Mouse (Mus musculus): Measurements from ENCODE around the gene Atf1.

Atf1 gene

GRCm38 (mm10) chr15:100227663-100228534 lies at the start of gene Atf1:
TSS of gene Atf1 (plus strand) at chr15:100227819.
- peak; percentile 94 for DNase-seq

GRCm38 (mm10) chr15:100178487-100178886 lies 49.1 kb upstream of the Atf1 start:
- DNase-seq, result no peak

GRCm38 (mm10) chr15:100179685-100180084 lies 47.9 kb upstream of the Atf1 start:
- no peak for DNase-seq

- no peak for DNase-seq
These were observed 47.4 kb upstream of the Atf1 start for GRCm38 (mm10) chr15:100180221-100180620.

GRCm38 (mm10) chr15:100181841-100182240 lies 45.8 kb upstream of the Atf1 start:
- no peak for DNase-seq

GRCm38 (mm10) chr15:100182526-100183280 lies 44.9 kb upstream of the Atf1 start:
- no peak for DNase-seq

- DNase-seq, result no peak
These were observed 44.1 kb upstream of the Atf1 start for GRCm38 (mm10) chr15:100183510-100183909.

GRCm38 (mm10) chr15:100184821-100185496 lies 42.7 kb upstream of the Atf1 start:
- DNase-seq, result no peak

- DNase-seq, result no peak
These were observed 41.4 kb upstream of the Atf1 start for GRCm38 (mm10) chr15:100186234-100186633.

- no peak for DNase-seq
These were observed 40.5 kb upstream of the Atf1 start for GRCm38 (mm10) chr15:100186882-100187672.

- DNase-seq, result no peak
These were observed 39.1 kb upstream of the Atf1 start for GRCm38 (mm10) chr15:100188542-100188941.

GRCm38 (mm10) chr15:100188962-100189404 lies 38.6 kb upstream of the Atf1 start:
- no peak for DNase-seq

- DNase-seq, result no peak
These were observed 37.5 kb upstream of the Atf1 start for GRCm38 (mm10) chr15:100190083-100190482.

- no peak for DNase-seq
These were observed 28.5 kb upstream of the Atf1 start for GRCm38 (mm10) chr15:100198983-100199745.

GRCm38 (mm10) chr15:100199790-100200189 lies 27.8 kb upstream of the Atf1 start:
- DNase-seq, result no peak

GRCm38 (mm10) chr15:100201806-100202205 lies 25.8 kb upstream of the Atf1 start:
- DNase-seq, result no peak

- no peak for DNase-seq
These were observed 25.1 kb upstream of the Atf1 start for GRCm38 (mm10) chr15:100202431-100203015.

- no peak for DNase-seq
These were observed 23.0 kb upstream of the Atf1 start for GRCm38 (mm10) chr15:100204574-100204973.

- DNase-seq, result no peak
These were observed 17.6 kb upstream of the Atf1 start for GRCm38 (mm10) chr15:100210013-100210412.

- DNase-seq, result no peak
These were observed 14.3 kb upstream of the Atf1 start for GRCm38 (mm10) chr15:100213339-100213738.

- DNase-seq, result no peak
These were observed 12.5 kb upstream of the Atf1 start for GRCm38 (mm10) chr15:100215092-100215491.

Measured in liver (tissue).